Mouse (Mus musculus) kidney, adult 2 months (tissue): ENCODE measurements around the gene Clmp. TPM values are rescaled to one million over a fixed set of nuclear protein-coding genes. Genes with fewer than 3 reads are reported as not detected.
A peak's percentile ranks its signal among the peaks of the same experiment; 100 is the strongest.
"Not testable (repeated sequence)": the region's sequence is repeated elsewhere in the genome, so short reads cannot be mapped to it uniquely, and the experiment has no call there.

Source experiments
- DNase-seq: peaks from one replicate; pipeline ENCODE4 v3.0.0; 2021
- H3K27ac ChIP-seq: fragments of 200-500 bp; 2 replicates; pipeline ENCODE4 v1.5.1; 2012; ENCODE audit warnings: low read depth, low read length, control low read depth, inconsistent platforms; ENCODE audit not compliant: insufficient read depth
- H3K27me3 ChIP-seq: fragments of 200-500 bp; replicated peaks from 2 replicates; pipeline ENCODE4 v1.6.1; 2012; ENCODE audit warnings: mild to moderate bottlenecking, moderate library complexity, low read length, inconsistent platforms; ENCODE audit not compliant: control insufficient read depth, insufficient read depth
- H3K36me3 ChIP-seq: fragments of 200-500 bp; 2 replicates; pipeline ENCODE4 v1.6.1; 2012; ENCODE audit warnings: mild to moderate bottlenecking, moderate library complexity, low read length, inconsistent platforms; ENCODE audit not compliant: control insufficient read depth, insufficient read depth
- H3K4me1 ChIP-seq: fragments of 200-500 bp; 2 replicates; pipeline ENCODE4 v1.6.1; 2011; ENCODE audit warnings: low read length; ENCODE audit not compliant: control insufficient read depth, insufficient read depth
- H3K4me3 ChIP-seq: fragments of 200-500 bp; 2 replicates; pipeline ENCODE4 v1.5.1; 2011; ENCODE audit warnings: mild to moderate bottlenecking, low read depth, low read length, control low read depth; ENCODE audit not compliant: insufficient read depth
- CTCF ChIP-seq: fragments of 200-500 bp; conservative IDR thresholded peaks from 2 replicates; pipeline ENCODE4 v1.5.1; 2011; ENCODE audit warnings: low read depth, mild to moderate bottlenecking, control low read depth, low read length, moderate library complexity, mixed read lengths; ENCODE audit not compliant: insufficient read depth, insufficient read length
- POLR2A ChIP-seq: fragments of 200-500 bp; IDR thresholded peaks from one replicate; pipeline ENCODE4 v1.6.1; 2011; ENCODE audit warnings: low read depth, low read length, control low read depth
- whole genome bisulfite sequencing: fragments of 180-500 bp; shearing (Covaris S2); methylation state at CpG from one replicate; pipeline ENCODE4 v1.1.7; 2018; 5-methylcytosine and 5-hydroxymethylcytosine counted together
- polyA plus RNA-seq: library from polyadenylated mRNA; depleted of rRNA; stranded (reverse); fragments of >200 nt; gene quantifications from 2 replicates; pipeline ENCODE4 v1.2.3, GENCODE M21; 2012

Gene Clmp
- polyA plus RNA-seq, 1 experiment: 4.5 TPM

GRCm38 (mm10) chr9:40764887-40765580, 79.3 kb downstream of the Clmp start:
- no peak overlapping the region for H3K27ac ChIP-seq
- no peaks in the 10 kb centered on the region for H3K4me1 ChIP-seq
- TF ChIP-seq CTCF (peak; percentile 30; the same call in 1 of the 2 replicates), POLR2A (no peak)
- no peaks in the 10 kb centered on the region for H3K36me3 ChIP-seq
- DNase-seq: peak; percentile 27
- no peaks in the 10 kb centered on the region for H3K27me3 ChIP-seq
- WGBS: 78% methylated on average over 9 of the region's 9 CpGs
- H3K4me3 ChIP-seq: no peak overlapping the region; the same call in 1 of the 2 replicates

- no peaks in the 10 kb centered on the region for H3K4me1 ChIP-seq
- no peak overlapping the region; the same call in 1 of the 2 replicates for H3K4me3 ChIP-seq
- H3K27ac ChIP-seq: no peak overlapping the region
- TF ChIP-seq CTCF (no peak), POLR2A (no peak)
- 39% methylated on average over 12 of the region's 12 CpGs for WGBS
- no peaks in the 10 kb centered on the region for H3K36me3 ChIP-seq
- no peaks in the 10 kb centered on the region for H3K27me3 ChIP-seq
- peak; percentile 46 for DNase-seq
Observed at GRCm38 (mm10) chr9:40765581-40765940, 79.8 kb downstream of the Clmp start.

GRCm38 (mm10) chr9:40766058-40766605, 80.4 kb downstream of the Clmp start:
- no peak overlapping the region for H3K4me3 ChIP-seq
- no peak overlapping the region for H3K27ac ChIP-seq
- no peaks in the 10 kb centered on the region for H3K36me3 ChIP-seq
- H3K27me3 ChIP-seq: no peaks in the 10 kb centered on the region
- TF ChIP-seq POLR2A: no peak
- TF ChIP-seq CTCF: no peak
- DNase-seq: no peak
- 65% methylated on average over 7 of the region's 7 CpGs for WGBS
- no peaks in the 10 kb centered on the region for H3K4me1 ChIP-seq

GRCm38 (mm10) chr9:40767946-40768345, 82.2 kb downstream of the Clmp start:
- WGBS: 84% methylated on average over 4 of the region's 4 CpGs
- H3K27ac ChIP-seq: no peak overlapping the region
- no peak overlapping the region for H3K4me3 ChIP-seq
- H3K36me3 ChIP-seq: no peaks in the 10 kb centered on the region
- H3K4me1 ChIP-seq: no peaks in the 10 kb centered on the region
- no peaks in the 10 kb centered on the region for H3K27me3 ChIP-seq
- no peak for DNase-seq
- no peak for TF ChIP-seq POLR2A
- TF ChIP-seq CTCF: no peak

- 35% methylated on average over 13 of the region's 13 CpGs for WGBS
- Histone ChIP-seq H3K36me3 (no peaks in the 10 kb centered on the region), H3K4me1 (peaks cover 13% of the 10 kb centered on the region), H3K27me3 (no peaks in the 10 kb centered on the region), H3K4me3 (no peak overlapping the region), H3K27ac (no peak overlapping the region)
- TF ChIP-seq CTCF (no peak), POLR2A (no peak)
- peak; percentile 43 for DNase-seq
Observed at GRCm38 (mm10) chr9:40772246-40772645, 86.5 kb downstream of the Clmp start.

GRCm38 (mm10) chr9:40773142-40773541, 87.4 kb downstream of the Clmp start:
- Histone ChIP-seq H3K27ac (0 out of 2 replicates have a peak overlapping the region, but pooled peaks have one; percentile 46), H3K4me1 (peaks cover 13% of the 10 kb centered on the region)
- not testable (repeated sequence) for H3K4me3 ChIP-seq, H3K36me3 ChIP-seq, H3K27me3 ChIP-seq
- DNase-seq: peak; percentile 43
- 60% methylated on average over 6 of the region's 6 CpGs for WGBS

- Histone ChIP-seq H3K4me3 (no peak overlapping the region), H3K36me3 (no peaks in the 10 kb centered on the region), H3K27ac (0 out of 2 replicates have a peak overlapping the region, but pooled peaks have one; percentile 22), H3K27me3 (no peaks in the 10 kb centered on the region), H3K4me1 (peaks cover 13% of the 10 kb centered on the region)
- WGBS: 65% methylated on average over 4 of the region's 4 CpGs
- TF ChIP-seq POLR2A: no peak
- TF ChIP-seq CTCF: no peak
- no peak for DNase-seq
Observed at GRCm38 (mm10) chr9:40773869-40774268, 88.1 kb downstream of the Clmp start.
